Mouse (Mus musculus) forebrain, embryonic 13.5 days (tissue): ENCODE data around the gene Cdyl2. TPM values are rescaled to one million over a fixed set of nuclear protein-coding genes. Genes with fewer than 3 reads are reported as not detected.
A peak's percentile ranks its signal among the peaks of the same experiment; 100 is the strongest.

Experiments
- ATAC-seq: fragments of 200-750 bp; cut with Nextera tagmentation; 2 replicates; pipeline ENCODE4 v1.8.0; 2017
- H3K27ac ChIP-seq: fragments of 300-500 bp; sonication (generic); 2 replicates; pipeline ENCODE4 v1.5.1; 2015; ENCODE audit warnings: inconsistent platforms, mild to moderate bottlenecking, moderate library complexity
- H3K27me3 ChIP-seq: fragments of 300-500 bp; sonication (generic); 2 replicates; pipeline ENCODE4 v1.6.1; 2015; ENCODE audit warnings: mild to moderate bottlenecking, inconsistent platforms
- H3K36me3 ChIP-seq: fragments of 300-500 bp; sonication (generic); 2 replicates; pipeline ENCODE4 v1.6.1; 2015; ENCODE audit warnings: mild to moderate bottlenecking, inconsistent platforms; ENCODE audit not compliant: poor library complexity, severe bottlenecking
- H3K4me1 ChIP-seq: fragments of 300-500 bp; sonication (generic); 2 replicates; pipeline ENCODE4 v1.6.1; 2015; ENCODE audit warnings: inconsistent platforms
- H3K4me2 ChIP-seq: fragments of 300-500 bp; sonication (generic); 2 replicates; pipeline ENCODE4 v1.6.1; 2015; ENCODE audit warnings: inconsistent platforms, mild to moderate bottlenecking, moderate library complexity
- H3K4me3 ChIP-seq: fragments of 300-500 bp; sonication (generic); 2 replicates; pipeline ENCODE4 v1.5.1; 2015; ENCODE audit warnings: mild to moderate bottlenecking, inconsistent platforms
- H3K9ac ChIP-seq: fragments of 300-500 bp; sonication (generic); 2 replicates; pipeline ENCODE4 v1.6.1; 2015; ENCODE audit warnings: mild to moderate bottlenecking, inconsistent platforms
- H3K9me3 ChIP-seq: fragments of 300-500 bp; sonication (generic); replicated peaks from 2 replicates; pipeline ENCODE4 v1.6.1; 2016; ENCODE audit warnings: inconsistent platforms
- WGBS: fragments of 180-500 bp; shearing (Covaris S2); methylation state at CpG from one replicate; pipeline ENCODE4 v1.1.7; 2015; 5-methylcytosine and 5-hydroxymethylcytosine counted together
- polyA plus RNA-seq: library from polyadenylated mRNA; unstranded; fragments of >200 nt; fragmentation: Nextera tagmentation; extraction: Ambion mirVana; gene quantifications from 2 replicates; pipeline ENCODE4 v1.2.1, GENCODE M21; 2015

Gene Cdyl2
- polyA plus RNA-seq, 1 experiment from 2014 or later, result 7.0 TPM

- peak overlapping the region; percentile 77 for H3K4me3 ChIP-seq
- peaks cover 5% of the 10 kb centered on the region; the same call in 1 of the 2 replicates for H3K36me3 ChIP-seq
- H3K9me3 ChIP-seq, result peaks cover 3% of the 10 kb centered on the region; the same call in 1 of the 2 replicates
- 1% methylated on average over 35 of the region's 46 CpGs for WGBS
- peak; percentile 74 for ATAC-seq
- peaks cover 10% of the 10 kb centered on the region for H3K4me1 ChIP-seq
- H3K27ac ChIP-seq, result peak overlapping the region; percentile 82
- peaks cover 11% of the 10 kb centered on the region; the same call in 1 of the 2 replicates for H3K27me3 ChIP-seq
- H3K4me2 ChIP-seq, result peak overlapping the region; percentile 73
- H3K9ac ChIP-seq, result peak overlapping the region; percentile 78
Observed at GRCm38 (mm10) chr8:116731976-116732683, 661 bp downstream of the Cdyl2 start.

GRCm38 (mm10) chr8:116721451-116721850 is 11.3 kb downstream of the Cdyl2 start:
- WGBS, result 95% methylated on average over 2 of the region's 2 CpGs
- ATAC-seq, result no peak
- H3K9ac ChIP-seq, result no peak overlapping the region
- no peaks in the 10 kb centered on the region for H3K4me1 ChIP-seq
- H3K4me3 ChIP-seq, result no peak overlapping the region
- no peaks in the 10 kb centered on the region for H3K27me3 ChIP-seq
- H3K4me2 ChIP-seq, result no peak overlapping the region
- no peak overlapping the region for H3K27ac ChIP-seq
- no peaks in the 10 kb centered on the region; the same call in 1 of the 2 replicates for H3K36me3 ChIP-seq
- peaks cover 14% of the 10 kb centered on the region for H3K9me3 ChIP-seq

- no peak for ATAC-seq
- no peak overlapping the region for H3K4me3 ChIP-seq
- WGBS, result 86% methylated on average over 3 of the region's 3 CpGs
Observed at GRCm38 (mm10) chr8:116707496-116707895, 25.3 kb downstream of the Cdyl2 start.

DNA sequence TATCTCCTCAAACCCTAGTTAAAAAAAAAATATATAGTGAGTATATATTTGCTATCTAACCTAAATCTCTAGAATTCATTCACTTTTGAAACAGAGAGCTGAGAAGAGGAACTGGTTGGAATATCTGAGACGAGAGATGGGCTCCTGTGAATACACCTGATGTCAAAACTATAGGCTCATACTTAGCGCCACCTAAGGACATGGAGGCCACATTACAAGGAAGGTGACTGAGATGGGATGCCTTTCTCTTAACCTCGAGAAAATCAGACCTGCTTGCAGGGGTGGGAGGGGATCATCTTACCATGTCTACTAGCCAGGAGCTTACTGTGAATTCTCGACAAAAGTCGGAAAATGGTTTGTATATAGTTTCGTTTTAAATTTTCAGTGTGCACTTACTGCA is 30.3 kb downstream of the Cdyl2 start:
- ATAC-seq, result no peak
- no peaks in the 10 kb centered on the region for H3K36me3 ChIP-seq
- no peaks in the 10 kb centered on the region; the same call in 1 of the 2 replicates for H3K9me3 ChIP-seq
- H3K4me3 ChIP-seq, result no peak overlapping the region
- H3K9ac ChIP-seq, result no peak overlapping the region
- H3K27ac ChIP-seq, result no peak overlapping the region
- H3K27me3 ChIP-seq, result no peaks in the 10 kb centered on the region
- no peak overlapping the region for H3K4me2 ChIP-seq
- WGBS, result 87% methylated on average over 6 of the region's 6 CpGs
- H3K4me1 ChIP-seq, result no peaks in the 10 kb centered on the region

More at GRCm38 (mm10) chr8:116707496-116707895, 25.3 kb downstream of the Cdyl2 start:
- no peaks in the 10 kb centered on the region for H3K27me3 ChIP-seq
- no peaks in the 10 kb centered on the region for H3K36me3 ChIP-seq
- no peak overlapping the region for H3K9ac ChIP-seq
- H3K9me3 ChIP-seq, result peaks cover 8% of the 10 kb centered on the region
- H3K27ac ChIP-seq, result no peak overlapping the region
- no peak overlapping the region for H3K4me2 ChIP-seq
- no peaks in the 10 kb centered on the region for H3K4me1 ChIP-seq

GRCm38 (mm10) chr8:116692931-116693330 is 39.9 kb downstream of the Cdyl2 start:
- WGBS, result 84% methylated on average over 15 of the region's 15 CpGs
- Histone ChIP-seq H3K9ac (no peak overlapping the region), H3K9me3 (no peaks in the 10 kb centered on the region), H3K36me3 (no peaks in the 10 kb centered on the region), H3K27me3 (no peaks in the 10 kb centered on the region), H3K4me1 (no peaks in the 10 kb centered on the region), H3K4me3 (no peak overlapping the region), H3K27ac (no peak overlapping the region), H3K4me2 (no peak overlapping the region)
- ATAC-seq, result no peak

DNA sequence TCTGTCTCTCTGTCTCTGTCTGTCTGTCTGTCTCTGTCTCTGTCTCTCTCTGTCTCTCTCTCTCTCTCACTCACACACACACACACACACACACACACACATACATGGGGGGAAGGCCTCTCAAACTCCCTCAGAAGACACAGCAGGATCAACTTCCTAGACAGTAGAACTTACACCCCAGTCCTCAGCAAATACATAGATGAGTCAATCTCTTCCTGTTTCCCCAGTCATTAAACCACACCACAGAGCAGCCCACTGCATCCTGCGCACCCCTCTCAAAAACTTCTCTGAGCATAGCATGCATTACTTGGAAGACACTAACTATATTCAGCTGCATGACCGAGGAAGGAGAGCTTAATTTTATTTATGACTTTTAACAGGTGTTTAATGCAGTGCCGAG is 43.0 kb downstream of the Cdyl2 start:
- no peaks in the 10 kb centered on the region for H3K4me1 ChIP-seq
- WGBS, result 94% methylated on average over 3 of the region's 3 CpGs

DNA sequence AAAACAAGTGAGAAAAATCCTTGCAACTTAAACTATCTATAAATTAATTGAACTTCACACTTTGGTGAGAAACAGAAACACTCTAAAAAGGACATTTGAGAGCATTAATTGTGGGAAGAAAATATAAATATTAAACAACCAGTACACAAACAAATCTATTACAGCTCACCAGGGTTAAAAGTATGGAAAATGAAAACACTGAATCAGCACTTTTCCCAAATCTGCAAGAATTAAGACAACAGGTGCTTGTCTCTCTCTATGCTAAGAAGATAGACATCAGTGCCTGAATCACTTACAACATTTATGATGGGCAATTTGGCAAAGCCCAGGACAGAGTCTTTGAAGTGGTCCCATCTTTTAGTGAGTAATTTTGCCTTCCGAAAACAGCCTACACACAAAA is 56.6 kb downstream of the Cdyl2 start:
- Histone ChIP-seq H3K9ac (no peak overlapping the region), H3K36me3 (no peaks in the 10 kb centered on the region), H3K9me3 (no peaks in the 10 kb centered on the region), H3K27me3 (no peaks in the 10 kb centered on the region), H3K4me1 (no peaks in the 10 kb centered on the region), H3K4me3 (no peak overlapping the region), H3K4me2 (no peak overlapping the region), H3K27ac (no peak overlapping the region)
- 89% methylated on average over 1 of the region's 1 CpGs for WGBS
- no peak for ATAC-seq

More for the DNA sequence above, 43.0 kb downstream of the Cdyl2 start:
- H3K27ac ChIP-seq, result no peak overlapping the region
- H3K9me3 ChIP-seq, result no peaks in the 10 kb centered on the region
- no peaks in the 10 kb centered on the region for H3K27me3 ChIP-seq
- H3K4me3 ChIP-seq, result no peak overlapping the region
- H3K4me2 ChIP-seq, result no peak overlapping the region
- no peak overlapping the region for H3K9ac ChIP-seq
- ATAC-seq, result no peak
- no peaks in the 10 kb centered on the region for H3K36me3 ChIP-seq

- Histone ChIP-seq H3K27me3 (no peaks in the 10 kb centered on the region), H3K9me3 (peaks cover 1% of the 10 kb centered on the region; the same call in 1 of the 2 replicates), H3K4me2 (no peak overlapping the region), H3K36me3 (no peaks in the 10 kb centered on the region), H3K9ac (no peak overlapping the region), H3K4me1 (no peaks in the 10 kb centered on the region), H3K4me3 (no peak overlapping the region), H3K27ac (no peak overlapping the region)
- 84% methylated on average over 10 of the region's 10 CpGs for WGBS
- ATAC-seq, result no peak
Observed at GRCm38 (mm10) chr8:116673966-116674805, 58.6 kb downstream of the Cdyl2 start.

DNA sequence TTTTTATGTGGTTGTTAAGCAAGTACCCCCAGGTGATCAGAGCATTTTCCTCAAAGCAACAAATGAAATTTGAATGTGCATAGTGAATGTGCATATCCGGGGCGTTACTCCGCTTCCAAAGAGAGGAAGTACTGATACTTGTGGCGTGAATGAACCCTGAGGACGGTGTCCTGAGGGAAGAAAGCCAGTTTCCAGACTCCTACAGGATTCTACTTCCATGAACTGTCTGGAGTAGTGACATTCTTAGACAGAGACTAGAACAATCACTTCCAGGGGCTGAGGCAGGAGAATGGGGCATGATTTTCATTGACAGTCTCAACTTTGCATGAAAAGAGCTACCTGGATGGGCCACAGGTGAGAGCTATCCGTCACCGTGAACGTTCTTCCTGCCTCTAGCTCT is 59.3 kb downstream of the Cdyl2 start:
- no peaks in the 10 kb centered on the region for H3K4me1 ChIP-seq
- no peaks in the 10 kb centered on the region for H3K36me3 ChIP-seq
- no peak for ATAC-seq
- WGBS, result 85% methylated on average over 8 of the region's 8 CpGs
- no peak overlapping the region for H3K9ac ChIP-seq
- no peak overlapping the region for H3K4me2 ChIP-seq
- no peaks in the 10 kb centered on the region for H3K27me3 ChIP-seq
- no peak overlapping the region for H3K4me3 ChIP-seq
- H3K9me3 ChIP-seq, result peaks cover 4% of the 10 kb centered on the region; the same call in 1 of the 2 replicates
- no peak overlapping the region for H3K27ac ChIP-seq

DNA sequence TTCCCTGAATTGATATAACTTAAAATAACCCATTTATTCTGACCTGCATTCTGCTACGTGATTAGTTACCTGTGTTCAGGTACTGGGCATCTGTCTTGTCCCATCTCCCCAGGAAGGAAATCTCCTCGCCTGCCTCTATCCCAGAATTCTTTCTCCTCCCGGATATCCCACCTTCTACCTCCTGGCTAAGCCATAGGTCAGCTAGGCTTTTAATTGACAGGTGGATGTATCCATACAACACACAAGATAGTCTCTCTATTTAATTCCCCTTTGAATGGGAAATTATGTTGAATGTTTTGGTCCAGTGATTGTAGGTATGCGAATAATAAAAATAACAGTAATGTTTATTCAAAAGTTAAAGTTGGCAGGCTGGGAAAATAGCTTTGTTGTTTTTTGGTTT is 59.7 kb downstream of the Cdyl2 start:
- ATAC-seq, result no peak
- no peak overlapping the region for H3K27ac ChIP-seq
- no peak overlapping the region for H3K4me2 ChIP-seq
- H3K27me3 ChIP-seq, result no peaks in the 10 kb centered on the region
- peaks cover 4% of the 10 kb centered on the region; the same call in 1 of the 2 replicates for H3K9me3 ChIP-seq
- 86% methylated on average over 4 of the region's 4 CpGs for WGBS
- H3K4me3 ChIP-seq, result no peak overlapping the region
- no peak overlapping the region for H3K9ac ChIP-seq
- no peaks in the 10 kb centered on the region for H3K36me3 ChIP-seq
- H3K4me1 ChIP-seq, result no peaks in the 10 kb centered on the region

DNA sequence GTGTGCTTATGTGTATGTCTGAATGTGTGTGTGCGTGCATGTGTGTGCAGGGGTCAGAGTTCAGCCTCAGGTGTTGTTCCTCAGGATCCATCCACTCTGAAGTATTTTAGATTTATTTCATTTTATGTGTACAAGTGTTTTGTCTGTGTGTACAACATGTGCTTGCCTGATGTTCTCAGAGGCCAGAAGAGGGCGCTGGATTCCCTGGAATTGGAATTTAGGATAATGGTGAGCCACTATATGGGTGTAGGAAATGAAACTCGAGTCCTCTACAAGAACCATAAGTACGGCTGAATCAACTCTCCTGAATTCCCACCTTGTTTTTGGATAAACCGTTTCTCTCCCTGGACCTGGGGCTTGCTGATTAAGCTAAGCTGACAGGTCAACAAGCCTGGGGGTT is 61.2 kb downstream of the Cdyl2 start:
- Histone ChIP-seq H3K9me3 (peaks cover 7% of the 10 kb centered on the region; the same call in 1 of the 2 replicates), H3K9ac (no peak overlapping the region), H3K36me3 (no peaks in the 10 kb centered on the region), H3K4me2 (no peak overlapping the region), H3K4me3 (no peak overlapping the region), H3K27ac (no peak overlapping the region), H3K4me1 (no peaks in the 10 kb centered on the region), H3K27me3 (no peaks in the 10 kb centered on the region)
- ATAC-seq, result no peak
- WGBS, result 65% methylated on average over 5 of the region's 5 CpGs

DNA sequence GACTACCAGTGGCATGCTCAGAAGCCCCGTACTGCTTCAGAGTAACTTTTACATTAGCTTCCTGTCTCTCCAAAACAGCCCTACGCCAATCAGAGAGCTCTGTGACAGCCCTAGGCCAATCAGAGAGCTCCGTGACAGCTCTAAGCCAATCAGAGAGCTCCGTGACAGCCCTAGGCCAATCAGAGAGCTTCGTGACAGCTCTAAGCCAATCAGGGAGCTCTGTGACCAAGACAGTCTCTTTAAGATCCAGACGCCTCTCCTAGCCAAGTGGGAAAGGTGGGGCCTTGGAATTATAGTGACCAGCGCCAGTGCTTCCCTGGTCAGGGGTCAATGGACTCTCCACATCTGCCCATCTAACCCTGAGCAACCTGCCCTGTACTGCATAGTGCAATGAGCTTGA is 62.2 kb downstream of the Cdyl2 start:
- peaks cover 7% of the 10 kb centered on the region; the same call in 1 of the 2 replicates for H3K9me3 ChIP-seq
- no peaks in the 10 kb centered on the region for H3K36me3 ChIP-seq
- WGBS, result 88% methylated on average over 7 of the region's 7 CpGs
- no peaks in the 10 kb centered on the region for H3K4me1 ChIP-seq
- H3K27me3 ChIP-seq, result no peaks in the 10 kb centered on the region
- no peak overlapping the region for H3K9ac ChIP-seq
- H3K4me3 ChIP-seq, result no peak overlapping the region
- no peak overlapping the region for H3K27ac ChIP-seq
- no peak overlapping the region for H3K4me2 ChIP-seq
- no peak for ATAC-seq
